Mouse (Mus musculus): ENCODE results near the gene Ctdnep1. TPM values are rescaled to one million over a fixed set of nuclear protein-coding genes. Genes with fewer than 3 reads are reported as not detected.
A peak's percentile ranks its signal among the peaks of the same experiment; 100 is the strongest.

Gene Ctdnep1
- polyA plus RNA-seq (2014; fragmentation: Nextera tagmentation; extraction: Ambion mirVana), result 24.4 and 39.0 TPM in 2 replicates

DNA sequence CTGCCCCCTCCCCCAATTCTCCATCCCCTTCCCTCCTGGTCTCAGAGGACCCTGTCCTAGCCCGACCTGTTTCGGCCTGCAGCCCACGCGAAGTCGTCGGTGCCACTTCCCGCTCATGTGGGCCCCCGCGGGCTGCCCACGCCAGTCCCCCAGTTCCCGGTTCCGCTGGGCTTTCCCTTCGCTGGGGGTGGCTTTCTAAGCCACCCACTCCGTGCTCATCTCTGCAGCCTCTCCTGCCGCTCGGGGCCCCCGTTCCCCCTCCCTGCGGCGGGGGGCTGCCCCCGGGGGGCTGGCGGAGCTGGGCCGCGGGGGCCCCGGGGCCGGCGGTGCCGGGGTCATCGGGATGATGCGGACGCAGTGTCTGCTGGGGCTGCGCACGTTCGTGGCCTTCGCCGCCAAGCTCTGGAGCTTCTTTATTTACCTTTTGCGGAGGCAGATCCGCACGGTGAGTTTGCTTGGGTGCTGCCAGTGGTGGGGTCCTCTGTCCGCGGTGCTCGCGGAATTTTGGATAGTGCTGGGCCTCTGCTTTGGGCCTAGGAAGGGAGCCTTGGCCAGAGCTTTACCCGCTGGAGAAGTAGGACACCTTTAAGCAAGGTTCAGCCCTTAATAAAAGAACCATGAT, at the start of gene Ctdnep1:
Gene Ctdnep1, plus strand, starts transcription at position 16 of the 622 bp plus-strand sequence.
- Histone ChIP-seq H3K27ac (replicated peaks; ENCODE audit: low read depth, low read length) (peak within 1 kb of the TSS; percentile 99), H3K4me1 (ENCODE audit: control insufficient read depth, insufficient read depth, low read length) (peaks cover 33% of the 10 kb centered on the region), H3K4me3 (replicated peaks; ENCODE audit: low read depth, low read length) (peak within 1 kb of the TSS; percentile 100), H3K36me3 (ENCODE audit: control insufficient read depth, insufficient read depth, low read length) (peaks cover 41% of the 10 kb centered on the region), H3K9ac (replicated peaks; ENCODE audit: low read length) (peak within 1 kb of the TSS; percentile 98), H3K27me3 (ENCODE audit: control insufficient read depth, insufficient read depth, low read length) (no peaks in the 10 kb centered on the region), H3K9me3 (ENCODE audit: control insufficient read depth, low read length) (no peaks in the 10 kb centered on the region), H3K4me2 (ENCODE audit: low read length) (peak within 1 kb of the TSS; percentile 80)
- under 1% methylated on average over 43 of the region's 43 CpGs for WGBS
- DNase-seq, result peak; percentile 39
- peak; percentile 2; the same call in 1 of the 2 replicates for ATAC-seq (ENCODE audit: low FRiP score, low TSS enrichment)

DNA sequence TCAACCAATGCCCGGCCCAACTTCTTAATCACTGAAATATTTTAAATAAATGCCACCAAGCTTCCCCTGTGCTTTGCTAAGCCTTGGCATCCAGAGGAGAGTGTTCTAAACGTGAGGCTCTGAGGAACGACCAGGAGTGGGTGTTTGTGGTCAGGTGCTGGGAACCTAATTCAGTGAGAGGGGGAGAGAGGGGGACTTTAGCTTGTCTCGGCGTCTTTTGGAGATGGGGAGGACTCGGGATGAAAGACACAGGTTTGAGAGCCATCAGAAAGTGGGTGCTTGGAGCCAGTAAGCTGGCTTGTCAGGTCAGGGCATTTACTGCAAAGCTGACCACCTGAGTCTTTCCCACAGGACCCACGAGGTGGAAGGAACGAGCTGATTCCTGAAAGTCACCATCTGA, 49.2 kb upstream of the Ctdnep1 start:
- DNase-seq (no peak), ATAC-seq (ENCODE audit: low FRiP score, low TSS enrichment) (no peak)
- Histone ChIP-seq H3K27ac (replicated peaks; ENCODE audit: low read depth, low read length) (no peak overlapping the region), H3K36me3 (ENCODE audit: control insufficient read depth, insufficient read depth, low read length) (no peaks in the 10 kb centered on the region), H3K9me3 (ENCODE audit: control insufficient read depth, low read length) (no peaks in the 10 kb centered on the region), H3K9ac (replicated peaks; ENCODE audit: low read length) (no peak overlapping the region), H3K4me1 (ENCODE audit: control insufficient read depth, insufficient read depth, low read length) (peaks cover 6% of the 10 kb centered on the region; the same call in 1 of the 2 replicates), H3K27me3 (ENCODE audit: control insufficient read depth, insufficient read depth, low read length) (peaks cover 16% of the 10 kb centered on the region), H3K4me2 (ENCODE audit: low read length) (no peak overlapping the region), H3K4me3 (replicated peaks; ENCODE audit: low read depth, low read length) (no peak overlapping the region)
- WGBS, result 77% methylated on average over 8 of the region's 8 CpGs

DNA sequence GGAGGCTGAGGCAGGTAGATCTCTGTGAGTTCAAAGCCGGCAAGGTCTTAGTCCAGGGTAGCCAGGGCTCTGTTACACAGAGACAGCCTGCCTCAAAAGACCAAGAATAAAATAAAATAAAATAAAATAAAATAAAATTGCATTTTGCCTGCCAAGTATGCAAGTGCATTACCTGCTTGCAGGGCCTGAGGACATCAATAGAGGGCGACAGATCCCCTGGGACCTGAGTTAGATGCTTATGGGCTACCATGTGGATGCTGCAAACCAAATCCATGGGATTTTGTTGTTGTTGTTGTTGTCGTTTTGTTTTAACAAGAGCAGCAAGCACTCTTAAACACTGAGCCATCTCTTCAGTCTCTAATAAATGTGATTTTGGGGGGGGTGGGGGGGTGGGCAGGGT, 48.7 kb upstream of the Ctdnep1 start:
- Histone ChIP-seq H3K27ac (replicated peaks; ENCODE audit: low read depth, low read length) (no peak overlapping the region), H3K9me3 (ENCODE audit: control insufficient read depth, low read length) (no peaks in the 10 kb centered on the region), H3K27me3 (ENCODE audit: control insufficient read depth, insufficient read depth, low read length) (peaks cover 21% of the 10 kb centered on the region), H3K36me3 (ENCODE audit: control insufficient read depth, insufficient read depth, low read length) (no peaks in the 10 kb centered on the region), H3K4me2 (ENCODE audit: low read length) (no peak overlapping the region), H3K4me3 (replicated peaks; ENCODE audit: low read depth, low read length) (no peak overlapping the region), H3K9ac (replicated peaks; ENCODE audit: low read length) (no peak overlapping the region), H3K4me1 (ENCODE audit: control insufficient read depth, insufficient read depth, low read length) (peaks cover 6% of the 10 kb centered on the region; the same call in 1 of the 2 replicates)
- WGBS, result 51% methylated on average over 3 of the region's 3 CpGs
- DNase-seq, result peak; percentile 12
- no peak for ATAC-seq (ENCODE audit: low FRiP score, low TSS enrichment)

DNA sequence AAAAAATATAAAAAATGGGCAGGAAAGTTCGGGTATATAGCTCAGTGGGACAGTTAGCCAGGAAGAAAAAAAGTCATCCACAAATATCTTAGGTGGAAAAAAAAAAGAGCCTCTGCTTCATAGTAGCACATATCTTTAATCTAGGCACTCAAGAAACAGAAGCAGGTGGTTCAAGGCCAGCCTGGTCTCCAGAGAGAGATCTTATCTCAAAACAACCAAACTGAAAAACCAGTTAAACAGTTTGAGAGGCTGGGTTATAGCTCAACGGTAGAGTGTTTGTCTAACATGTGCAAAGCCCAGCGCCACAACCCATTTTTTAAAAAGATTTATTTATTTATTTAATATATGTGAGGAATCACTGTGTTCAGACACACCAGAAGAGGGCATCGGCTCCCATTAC, 47.9 kb upstream of the Ctdnep1 start:
- Histone ChIP-seq H3K9me3 (ENCODE audit: control insufficient read depth, low read length) (no peaks in the 10 kb centered on the region), H3K4me1 (ENCODE audit: control insufficient read depth, insufficient read depth, low read length) (peaks cover 6% of the 10 kb centered on the region; the same call in 1 of the 2 replicates), H3K27me3 (ENCODE audit: control insufficient read depth, insufficient read depth, low read length) (peaks cover 25% of the 10 kb centered on the region), H3K4me2 (ENCODE audit: low read length) (no peak overlapping the region), H3K27ac (replicated peaks; ENCODE audit: low read depth, low read length) (no peak overlapping the region), H3K36me3 (ENCODE audit: control insufficient read depth, insufficient read depth, low read length) (no peaks in the 10 kb centered on the region), H3K4me3 (replicated peaks; ENCODE audit: low read depth, low read length) (no peak overlapping the region), H3K9ac (replicated peaks; ENCODE audit: low read length) (no peak overlapping the region)
- 79% methylated on average over 4 of the region's 4 CpGs for WGBS
- ATAC-seq (ENCODE audit: low FRiP score, low TSS enrichment), result no peak
- DNase-seq, result no peak

DNA sequence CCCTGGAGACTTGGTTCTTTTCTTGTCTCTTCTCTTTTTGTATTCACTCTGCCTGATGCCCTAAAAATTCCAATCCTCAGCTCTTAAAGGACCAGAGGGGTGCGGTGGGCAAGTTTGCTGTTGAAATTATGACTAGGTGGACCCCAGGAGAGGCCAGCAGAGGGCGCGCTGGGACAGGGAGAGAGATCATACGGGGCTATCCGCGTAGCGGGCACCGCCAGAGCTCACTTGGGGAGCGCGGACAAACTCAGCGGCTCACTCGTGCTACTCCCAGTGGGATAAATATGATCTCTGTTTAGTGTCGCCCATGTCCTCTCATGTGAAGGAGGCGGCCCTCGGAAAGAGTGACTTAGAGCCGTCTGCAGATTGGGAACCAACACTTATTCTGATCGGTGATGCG, 46.8 kb upstream of the Ctdnep1 start:
- peak; percentile 94 for DNase-seq
- H3K9ac ChIP-seq (replicated peaks; ENCODE audit: low read length), result no peak overlapping the region
- H3K4me3 ChIP-seq (replicated peaks; ENCODE audit: low read depth, low read length), result no peak overlapping the region
- H3K4me2 ChIP-seq (ENCODE audit: low read length), result peak overlapping the region; percentile 7; the same call in 1 of the 2 replicates
- 1% methylated on average over 18 of the region's 18 CpGs for WGBS
- H3K27ac ChIP-seq (replicated peaks; ENCODE audit: low read depth, low read length), result no peak overlapping the region
- H3K4me1 ChIP-seq (ENCODE audit: control insufficient read depth, insufficient read depth, low read length), result peaks cover 6% of the 10 kb centered on the region; the same call in 1 of the 2 replicates
- no peaks in the 10 kb centered on the region for H3K36me3 ChIP-seq (ENCODE audit: control insufficient read depth, insufficient read depth, low read length)
- no peaks in the 10 kb centered on the region for H3K9me3 ChIP-seq (ENCODE audit: control insufficient read depth, low read length)
- no peak for ATAC-seq (ENCODE audit: low FRiP score, low TSS enrichment)
- peaks cover 25% of the 10 kb centered on the region for H3K27me3 ChIP-seq (ENCODE audit: control insufficient read depth, insufficient read depth, low read length)

DNA sequence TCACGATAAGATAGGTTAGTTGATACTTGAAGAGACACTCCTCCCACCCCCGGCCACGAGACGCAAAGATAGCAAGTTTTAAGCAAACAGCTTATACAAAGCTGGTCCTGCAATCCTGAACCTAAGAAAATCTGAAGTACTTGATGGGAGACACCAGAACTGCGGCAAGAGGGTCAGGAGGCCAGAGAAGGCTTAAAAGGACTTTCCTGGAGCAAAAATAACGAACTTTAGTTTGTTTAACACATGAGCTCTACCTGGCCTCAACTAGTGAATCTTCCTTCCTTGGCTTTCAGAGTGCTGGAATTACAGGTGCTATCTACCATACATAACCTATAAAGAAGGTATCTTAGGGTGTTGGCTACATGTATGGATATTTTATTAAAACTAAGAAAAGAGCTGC, 46.3 kb upstream of the Ctdnep1 start:
- no peak overlapping the region for H3K4me3 ChIP-seq (replicated peaks; ENCODE audit: low read depth, low read length)
- no peak overlapping the region for H3K27ac ChIP-seq (replicated peaks; ENCODE audit: low read depth, low read length)
- ATAC-seq (ENCODE audit: low FRiP score, low TSS enrichment), result no peak
- peaks cover 6% of the 10 kb centered on the region; the same call in 1 of the 2 replicates for H3K4me1 ChIP-seq (ENCODE audit: control insufficient read depth, insufficient read depth, low read length)
- no peak overlapping the region for H3K9ac ChIP-seq (replicated peaks; ENCODE audit: low read length)
- no peaks in the 10 kb centered on the region for H3K9me3 ChIP-seq (ENCODE audit: control insufficient read depth, low read length)
- H3K4me2 ChIP-seq (ENCODE audit: low read length), result peak overlapping the region; percentile 7; the same call in 1 of the 2 replicates
- peaks cover 28% of the 10 kb centered on the region for H3K27me3 ChIP-seq (ENCODE audit: control insufficient read depth, insufficient read depth, low read length)
- 20% methylated on average over 6 of the region's 6 CpGs for WGBS
- DNase-seq, result no peak
- H3K36me3 ChIP-seq (ENCODE audit: control insufficient read depth, insufficient read depth, low read length), result no peaks in the 10 kb centered on the region

DNA sequence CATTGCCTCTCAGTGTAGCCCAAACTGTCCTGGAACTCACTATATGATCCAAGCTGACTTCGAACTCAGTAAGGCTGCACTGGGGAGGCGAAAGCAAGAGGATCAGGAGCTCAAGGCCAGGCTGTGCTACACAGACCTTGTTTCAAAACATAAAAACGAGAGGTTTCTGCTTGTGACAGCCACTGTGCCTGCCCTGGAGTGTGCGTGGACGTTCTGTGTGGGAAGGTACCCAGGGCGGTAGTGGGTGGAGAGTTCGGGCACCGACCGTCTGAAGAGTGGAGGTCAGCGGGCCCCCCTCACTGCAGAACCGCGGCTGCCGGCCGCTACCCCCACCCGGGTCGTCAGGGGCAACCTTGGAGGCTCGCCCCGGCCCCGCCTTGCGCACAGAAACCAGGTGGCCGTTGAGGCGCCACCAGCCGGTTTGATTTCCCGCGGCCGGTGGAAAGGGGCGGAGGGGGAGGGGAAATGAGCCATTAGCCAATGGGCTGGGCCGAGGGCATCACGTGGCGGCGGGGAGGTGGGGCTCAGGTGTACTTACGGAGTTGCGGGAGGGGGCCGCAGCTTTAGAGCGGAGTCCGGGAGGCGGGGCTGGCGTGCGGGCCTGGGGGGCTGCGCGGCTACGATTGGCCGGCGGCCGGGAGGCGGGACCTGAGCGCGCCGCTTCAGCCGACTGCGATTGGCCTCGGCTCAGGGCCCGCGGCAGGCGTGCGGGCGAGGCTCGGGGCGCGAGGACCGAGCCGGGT, 45.6 kb upstream of the Ctdnep1 start, which contains the start of gene Ybx2:
Gene Ybx2, plus strand, starts transcription at position 660 of the 743 bp plus-strand sequence.
- Histone ChIP-seq H3K9me3 (ENCODE audit: control insufficient read depth, low read length) (no peaks in the 10 kb centered on the region), H3K9ac (replicated peaks; ENCODE audit: low read length) (peak within 1 kb of the TSS; percentile 59), H3K36me3 (ENCODE audit: control insufficient read depth, insufficient read depth, low read length) (no peaks in the 10 kb centered on the region), H3K27ac (replicated peaks; ENCODE audit: low read depth, low read length) (no peak within 1 kb of the TSS), H3K4me2 (ENCODE audit: low read length) (peak within 1 kb of the TSS; percentile 100), H3K4me1 (ENCODE audit: control insufficient read depth, insufficient read depth, low read length) (peaks cover 6% of the 10 kb centered on the region; the same call in 1 of the 2 replicates), H3K27me3 (ENCODE audit: control insufficient read depth, insufficient read depth, low read length) (peaks cover 28% of the 10 kb centered on the region), H3K4me3 (replicated peaks; ENCODE audit: low read depth, low read length) (peak within 1 kb of the TSS; percentile 59)
- 1% methylated on average over 58 of the region's 62 CpGs for WGBS
- DNase-seq, result peak; percentile 97
- peak; percentile 93 for ATAC-seq (ENCODE audit: low FRiP score, low TSS enrichment)

DNA sequence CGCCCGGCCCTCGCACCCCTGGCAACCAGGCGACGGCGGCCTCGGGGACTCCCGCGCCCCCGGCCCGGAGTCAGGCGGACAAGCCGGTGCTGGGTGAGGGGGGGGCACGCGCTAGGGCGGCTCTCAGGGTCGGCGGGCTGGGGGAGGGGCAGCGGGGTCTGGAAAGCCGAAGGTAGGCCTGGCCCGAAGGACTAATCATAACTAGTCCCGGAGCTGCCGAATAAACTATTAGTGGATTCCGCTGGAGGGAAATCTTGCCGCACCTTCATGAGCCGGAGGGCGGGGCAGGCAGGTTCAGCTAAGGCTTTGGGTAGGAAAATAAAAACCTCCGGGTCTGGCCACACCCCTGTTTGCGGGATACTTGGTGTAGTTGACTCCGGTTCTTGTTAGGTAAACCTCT, 44.8 kb upstream of the Ctdnep1 start:
- DNase-seq (no peak), ATAC-seq (ENCODE audit: low FRiP score, low TSS enrichment) (0 out of 2 replicates have a peak, but pooled peaks have one; percentile 22)
- Histone ChIP-seq H3K36me3 (ENCODE audit: control insufficient read depth, insufficient read depth, low read length) (no peaks in the 10 kb centered on the region), H3K27me3 (ENCODE audit: control insufficient read depth, insufficient read depth, low read length) (peaks cover 28% of the 10 kb centered on the region), H3K9ac (replicated peaks; ENCODE audit: low read length) (peak overlapping the region; percentile 59), H3K27ac (replicated peaks; ENCODE audit: low read depth, low read length) (no peak overlapping the region), H3K4me3 (replicated peaks; ENCODE audit: low read depth, low read length) (peak overlapping the region; percentile 59), H3K9me3 (ENCODE audit: control insufficient read depth, low read length) (no peaks in the 10 kb centered on the region), H3K4me2 (ENCODE audit: low read length) (peak overlapping the region; percentile 100), H3K4me1 (ENCODE audit: control insufficient read depth, insufficient read depth, low read length) (peaks cover 6% of the 10 kb centered on the region; the same call in 1 of the 2 replicates)
- WGBS, result 2% methylated on average over 25 of the region's 30 CpGs

All from midbrain, embryonic 14.5 days (tissue).